In genomic region chr19:53186456-53186855, GRCm38 (mm10) we compare ENCODE assay signal across 13 mouse cellular contexts. TPM values are rescaled to one million over a fixed set of nuclear protein-coding genes. Genes with fewer than 3 reads are reported as not detected.
DNase-seq lines count a peak whose midpoint lies in the region; ATAC-seq and TF ChIP-seq lines count a peak whose summit lies in the region.
"Had no signal": no experiment of that assay in that cellular context is flagged by ENCODE, and none has a peak within 500 bp of the region (broad histone marks: within the 10 kb centered on the region; RNA-seq: fewer than 3 reads in every experiment).

No protein-coding gene starts in this region.

- intact Hi-C loops in heart, postnatal 36 days (cut with DNase I), result loop anchor here (5.0 kb wide), 1 partner anchor 141 kb away; no protein-coding TSS in a partner anchor

- H3K27ac ChIP-seq in heart, embryonic 15.5 days, result peak overlapping the region; percentile 71
- peak overlapping the region; percentile 69 for H3K27ac ChIP-seq in spleen, adult 2 months (ENCODE audit: insufficient read depth, low read length)
- H3K27ac ChIP-seq: forebrain, embryonic 12.5 days; hindbrain, embryonic 12.5 days; limb, embryonic 13.5 days had no signal

- H3K4me3 ChIP-seq in heart, embryonic 15.5 days, result no peak overlapping the region
- no peak overlapping the region for H3K4me3 ChIP-seq in spleen, adult 2 months (ENCODE audit: extremely low read depth, insufficient read depth, insufficient read length)
- H3K4me3 ChIP-seq: forebrain, embryonic 12.5 days; hindbrain, embryonic 12.5 days; limb, embryonic 13.5 days had no signal

- no peak for TF ChIP-seq CTCF in spleen, adult 2 months (IDR thresholded peaks at IDR 0.05; ENCODE audit: extremely low read depth, insufficient read depth, insufficient read length, insufficient replicate concordance)

- H3K4me1 ChIP-seq in heart, embryonic 15.5 days (replicated peaks), result peaks cover 84% of the 10 kb centered on the region
- H3K4me1 ChIP-seq in spleen, adult 2 months (ENCODE audit: control insufficient read depth, insufficient read depth, insufficient read length), result peaks cover 38% of the 10 kb centered on the region

- H3K9me3 ChIP-seq in heart, embryonic 15.5 days (replicated peaks), result no peaks in the 10 kb centered on the region
- H3K9me3 ChIP-seq: forebrain, embryonic 12.5 days; hindbrain, embryonic 12.5 days; limb, embryonic 13.5 days had no signal

- H3K4me2 ChIP-seq in heart, embryonic 15.5 days, result no peak overlapping the region
- H3K4me2 ChIP-seq: forebrain, embryonic 12.5 days; hindbrain, embryonic 12.5 days; limb, embryonic 13.5 days had no signal

- no peak for TF ChIP-seq POLR2A in spleen, adult 2 months (IDR thresholded peaks at IDR 0.05; ENCODE audit: low read depth, low read length)

- no peak for DNase-seq in heart, postnatal 36 days
- DNase-seq in spleen, adult 2 months (ENCODE audit: low read depth in 1 of 2, low spot score in 2 of 2), result no peak
- no peak for DNase-seq in spleen, postnatal 4 days (ENCODE audit: low spot score in 2 of 2)
- peak; percentile 33 for DNase-seq in liver
- DNase-seq in natural killer cell, adult 2 months (ENCODE audit: low spot score in 2 of 2), result no peak
- no peak for DNase-seq in spleen, adult 18-20 months
- DNase-seq: cerebellum, postnatal 10 days; right cerebral cortex, postnatal 25 days had no signal

- WGBS in heart, embryonic 15.5 days, result 62% methylated on average over 4 of the region's 4 CpGs
- WGBS in spleen, adult 2 months, result 83% methylated on average over 4 of the region's 4 CpGs

- no peaks in the 10 kb centered on the region for H3K36me3 ChIP-seq in heart, embryonic 15.5 days
- no peaks in the 10 kb centered on the region for H3K36me3 ChIP-seq in spleen, adult 2 months (ENCODE audit: control insufficient read depth, insufficient read depth, low read length)
- H3K36me3 ChIP-seq: forebrain, embryonic 12.5 days; hindbrain, embryonic 12.5 days; limb, embryonic 13.5 days had no signal

- ATAC-seq in heart, embryonic 15.5 days (replicated peaks; ENCODE audit: insufficient number of reproducible peaks, insufficient read depth, low FRiP score, low read depth), result no peak
- ATAC-seq: Patski had no signal

- no peak overlapping the region for H3K9ac ChIP-seq in heart, embryonic 15.5 days
- H3K9ac ChIP-seq: forebrain, embryonic 12.5 days; hindbrain, embryonic 12.5 days; limb, embryonic 13.5 days had no signal

- H3K27me3 ChIP-seq in heart, embryonic 15.5 days, result no peaks in the 10 kb centered on the region
- no peaks in the 10 kb centered on the region for H3K27me3 ChIP-seq in spleen, adult 2 months (ENCODE audit: control insufficient read depth, insufficient read depth, low read length)
- H3K27me3 ChIP-seq: forebrain, embryonic 12.5 days; hindbrain, embryonic 12.5 days; limb, embryonic 13.5 days; Patski had no signal

RNA-seq across cellular contexts. Expression of gene Add3, which starts 46.2 kb away (rescaled TPM):
- 112 and 118 TPM in 2 replicates for polyA plus RNA-seq in heart, embryonic 15.5 days (2015; fragmentation: Nextera tagmentation; extraction: Ambion mirVana)
- 10 to 100 TPM; 45.2 to 48.6 TPM for total RNA-seq in heart, postnatal 36 days (2021)
- 40.6 and 45.1 TPM in 2 replicates for polyA plus RNA-seq in spleen, adult 2 months (2012; rRNA removed)
